Mouse (Mus musculus): ENCODE data around the gene Cd55b. TPM values are rescaled to one million over a fixed set of nuclear protein-coding genes. Genes with fewer than 3 reads are reported as not detected.

Cd55b gene
- polyA plus RNA-seq, 1 experiment from 2014 or later, result not detected

Other genes with a start within 250 kb of the Cd55b start
- gene Cd55, start 39.7 kb upstream of the Cd55b start, polyA plus RNA-seq (2014; fragmentation: Nextera tagmentation; extraction: Ambion mirVana), result 13.9 and 14.8 TPM in 2 replicates
- not detected in 2 replicates for gene Zp3r, start 206.6 kb upstream of the Cd55b start, polyA plus RNA-seq (2014; fragmentation: Nextera tagmentation; extraction: Ambion mirVana)
- not detected in 2 replicates for gene C4bp, start 238.6 kb upstream of the Cd55b start, polyA plus RNA-seq (2014; fragmentation: Nextera tagmentation; extraction: Ambion mirVana)

Data from heart, embryonic 14.5 days (tissue).